Mouse (Mus musculus) urinary bladder, postnatal 25 days (tissue): ENCODE results near the gene Gm42715.
"Not testable (repeated sequence)": the region's sequence is repeated elsewhere in the genome, so short reads cannot be mapped to it uniquely, and the experiment has no call there.

Experiments
- DNase-seq: peaks from one replicate; pipeline ENCODE4 v3.0.0; 2022; ENCODE audit warnings: low spot score

Gm42715 gene

GRCm38 (mm10) chr7:127519284-127519683, at the start of gene Gm42715:
Gene Gm42715 (plus strand): TSS chr7:127519584.
- DNase-seq: no peak

DNA sequence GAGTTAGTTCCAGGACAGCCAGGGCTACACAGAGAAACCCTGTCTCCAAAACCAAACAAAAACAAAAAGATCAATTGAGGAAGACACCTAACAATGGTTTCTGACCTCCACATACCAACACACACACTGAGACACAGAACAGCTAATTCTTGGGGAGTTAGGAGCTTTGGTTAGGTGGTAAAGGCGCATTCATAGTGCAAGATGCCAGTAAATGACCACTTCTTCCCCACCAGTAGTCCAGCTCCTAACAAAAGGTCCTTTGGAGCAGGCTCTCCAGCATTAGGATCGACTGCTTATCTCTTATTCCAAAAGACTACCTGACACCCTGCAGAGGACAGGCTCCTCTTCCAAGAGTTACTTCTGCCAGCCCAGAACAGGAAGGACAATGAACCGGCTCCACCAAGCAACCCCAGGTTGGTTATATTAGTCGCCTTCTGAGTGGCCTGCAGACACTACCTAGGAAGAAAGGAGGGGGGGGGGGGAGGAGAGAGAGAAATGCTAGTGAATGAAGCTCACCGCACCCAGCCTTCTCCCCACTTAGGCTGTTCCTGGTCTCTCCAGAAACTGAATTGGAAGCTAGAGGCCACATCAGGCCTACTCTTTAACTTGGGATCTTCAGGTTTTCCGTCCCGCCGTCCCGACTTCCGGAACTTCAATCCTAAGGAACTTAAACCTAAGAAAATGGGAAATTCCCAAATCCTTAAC, 49.2 kb upstream of the Gm42715 start:
- DNase-seq: no peak

DNA sequence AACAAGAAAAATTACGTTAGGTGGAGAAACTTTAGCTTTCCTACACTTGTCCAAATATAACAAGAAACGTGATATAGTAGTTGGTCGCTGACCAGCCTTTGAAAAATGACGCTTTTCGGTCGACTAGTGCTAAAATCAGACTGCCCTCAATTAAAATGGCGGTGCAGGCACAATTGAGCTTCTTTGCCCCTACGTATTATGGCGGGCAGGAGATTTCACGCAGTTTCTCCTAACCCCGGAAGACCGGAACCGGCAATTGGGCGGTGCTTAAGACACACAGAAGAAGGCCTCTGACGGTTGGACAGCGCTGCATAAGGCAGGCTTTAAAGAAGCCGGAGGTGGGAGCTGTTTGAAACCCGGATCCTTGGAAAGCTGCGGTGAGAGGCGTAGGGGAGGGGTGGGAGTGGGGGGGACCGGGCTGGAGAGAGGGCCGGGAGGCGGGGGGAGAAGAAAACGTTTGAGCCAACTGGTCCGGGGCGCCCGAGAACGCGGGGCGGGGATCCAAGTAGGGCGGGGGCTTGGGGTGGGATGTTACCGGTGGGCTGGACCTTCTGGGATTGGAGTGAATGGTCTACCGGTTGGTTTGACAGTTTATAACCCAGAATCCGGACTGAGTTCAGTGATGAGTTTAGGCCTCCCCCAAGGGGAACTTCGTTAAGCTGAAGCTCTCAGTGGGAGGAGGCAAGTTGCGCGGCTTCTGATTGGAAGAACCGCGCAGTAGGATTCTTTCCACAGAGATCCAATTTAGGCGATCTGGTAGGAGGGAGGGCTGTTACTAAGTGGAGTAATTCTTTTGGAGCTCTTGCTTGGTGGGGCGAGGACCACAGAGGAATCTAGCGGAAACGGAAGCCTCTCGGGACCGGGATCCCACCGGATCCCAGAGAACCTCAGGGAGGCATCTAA, 48.4 kb upstream of the Gm42715 start:
- peak; percentile 70 for DNase-seq

DNA sequence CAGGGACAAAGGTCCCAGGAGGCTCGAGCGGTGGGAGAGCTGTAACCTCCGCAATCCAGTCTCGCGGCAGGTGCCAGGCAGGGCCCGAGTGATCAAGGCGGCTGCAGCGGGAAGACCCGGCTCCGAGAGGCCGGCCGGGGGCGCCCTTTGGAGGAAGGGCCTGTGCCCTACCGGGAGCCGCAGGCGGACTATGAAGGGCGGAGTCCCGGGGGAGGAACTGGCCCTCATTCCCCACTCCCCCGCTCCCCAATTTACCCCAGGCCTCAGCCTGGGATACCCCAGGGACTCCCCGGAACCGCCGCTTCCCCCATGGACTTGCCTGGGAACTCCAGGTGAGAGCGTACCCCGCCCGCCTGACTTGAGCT, 47.8 kb upstream of the Gm42715 start:
- peak; percentile 50 for DNase-seq

GRCm38 (mm10) chr7:127472060-127472459, 47.3 kb upstream of the Gm42715 start:
- no peak for DNase-seq

DNA sequence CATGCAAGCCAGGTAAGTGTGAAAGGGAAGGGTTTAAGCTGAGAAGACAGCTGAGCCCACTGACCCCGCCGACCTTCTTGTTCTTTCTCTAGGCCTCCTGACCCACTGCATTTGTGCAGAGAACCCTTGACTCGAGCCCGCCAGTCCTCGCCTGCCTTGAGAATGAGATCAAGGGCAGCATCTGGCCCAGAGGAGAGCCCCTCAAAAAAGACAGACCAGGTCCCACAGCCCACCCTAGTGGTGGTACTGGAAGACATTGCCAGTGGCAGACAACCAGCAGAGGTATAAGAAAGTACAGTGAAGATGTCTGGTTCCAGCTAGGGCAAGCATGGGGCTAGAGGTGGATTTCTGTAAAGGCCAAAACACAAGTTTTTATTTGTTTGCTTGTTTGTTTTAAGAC, 45.7 kb upstream of the Gm42715 start:
- no peak for DNase-seq

GRCm38 (mm10) chr7:127474378-127475070, 44.9 kb upstream of the Gm42715 start:
- DNase-seq: no peak

DNA sequence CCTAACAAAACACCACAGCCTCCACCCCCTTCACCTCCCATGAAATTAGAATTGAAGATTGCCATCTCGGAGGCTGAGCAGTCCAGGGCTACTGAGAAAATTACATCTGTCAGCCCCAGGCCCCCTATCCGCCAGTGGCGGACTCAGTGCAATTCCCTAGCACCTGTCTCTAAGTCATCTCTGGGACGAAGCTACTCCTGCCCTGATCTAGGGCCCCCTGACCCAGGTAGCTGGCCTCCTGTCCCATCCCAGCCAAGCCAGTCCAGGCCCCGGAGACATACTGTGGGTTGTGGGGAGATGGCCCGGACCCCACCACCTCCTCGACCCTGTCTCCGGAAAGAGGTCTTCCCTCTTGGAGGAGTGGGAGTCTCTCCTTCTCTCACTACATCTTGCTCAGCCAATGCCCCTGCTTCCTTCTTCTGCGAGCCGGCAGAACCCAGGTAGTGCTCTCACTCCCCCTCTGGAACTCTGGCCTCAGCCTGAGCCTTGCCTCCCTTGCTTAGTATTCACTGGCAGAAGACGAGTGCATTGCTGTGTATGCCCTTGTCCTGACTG, 44.1 kb upstream of the Gm42715 start:
- no peak for DNase-seq

- no peak for DNase-seq
Measured at GRCm38 (mm10) chr7:127476336-127476735, 43.0 kb upstream of the Gm42715 start.

DNA sequence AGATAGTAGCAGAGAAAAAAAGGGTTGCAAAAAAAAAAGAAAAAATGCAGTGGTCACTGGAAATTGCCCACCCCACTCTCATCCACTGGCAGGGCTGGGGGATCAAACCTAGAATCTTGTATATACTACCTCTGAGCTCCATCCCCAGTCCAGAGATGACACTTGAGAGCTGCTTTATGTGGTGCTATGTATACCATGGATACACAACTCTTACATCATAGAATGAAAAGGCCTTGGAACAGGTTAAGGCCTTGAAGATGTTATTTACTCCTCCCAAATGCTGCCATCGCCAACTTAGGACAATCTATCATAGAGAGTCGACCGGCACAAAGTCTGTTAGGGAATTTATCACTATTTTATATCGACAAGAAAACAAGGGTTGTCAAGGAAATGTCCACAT, 42.5 kb upstream of the Gm42715 start:
- DNase-seq: no peak

DNA sequence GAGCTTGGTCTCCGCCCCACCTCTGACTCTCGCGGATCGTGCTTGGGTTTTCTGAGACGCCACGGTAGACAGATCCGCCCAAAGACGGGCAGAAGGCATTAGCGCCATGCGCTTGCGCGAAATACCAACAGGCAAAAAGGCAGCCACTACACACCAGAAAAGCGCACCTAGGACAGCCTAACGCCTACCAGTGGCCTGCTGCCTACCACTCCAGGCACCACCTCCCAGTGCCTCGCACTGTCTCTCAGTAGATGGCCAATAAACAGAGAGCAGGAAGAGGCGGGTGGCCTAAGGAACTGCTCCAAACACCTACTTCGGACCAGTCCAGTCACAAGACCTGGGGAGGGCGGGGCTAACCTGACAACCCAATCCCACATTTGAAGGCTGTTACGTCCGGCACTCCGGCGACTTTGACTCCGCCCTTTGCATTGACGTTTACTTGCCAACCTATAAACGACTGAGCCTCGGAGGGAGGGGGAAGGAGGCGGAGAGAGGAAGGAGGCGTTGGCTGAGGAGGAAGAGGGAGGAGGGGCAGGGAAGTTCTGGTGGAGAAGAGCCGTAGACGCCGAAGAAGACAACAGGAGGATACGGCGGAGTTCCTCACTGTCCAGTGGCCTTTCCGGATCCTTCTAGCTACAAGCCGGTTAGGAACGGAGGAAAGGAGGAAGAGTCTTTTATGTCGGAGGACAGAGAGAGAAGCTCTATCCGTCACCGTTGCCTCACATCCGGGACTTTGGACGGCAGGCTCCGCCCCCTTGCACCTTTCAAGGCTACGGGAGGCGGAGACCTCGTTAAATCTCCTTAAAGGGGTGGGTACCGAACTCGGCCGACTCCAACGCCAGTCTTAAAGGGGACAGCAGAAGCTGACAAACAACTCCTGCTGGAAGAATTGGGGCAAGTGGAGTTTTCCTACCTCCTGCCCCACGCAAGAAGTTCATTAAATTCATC, 41.4 kb upstream of the Gm42715 start:
- DNase-seq: peak; percentile 95

- DNase-seq: peak; percentile 92
Measured at GRCm38 (mm10) chr7:127478635-127479317, 40.6 kb upstream of the Gm42715 start, which contains the start of gene Fbrs. Gene Fbrs (plus strand): TSS chr7:127479199.

GRCm38 (mm10) chr7:127479318-127480225, 39.8 kb upstream of the Gm42715 start:
- peak; percentile 44 for DNase-seq

GRCm38 (mm10) chr7:127480321-127480720, 39.1 kb upstream of the Gm42715 start:
- no peak for DNase-seq

- no peak for DNase-seq
Measured at GRCm38 (mm10) chr7:127485416-127485815, 34.0 kb upstream of the Gm42715 start.

GRCm38 (mm10) chr7:127488364-127488763, 31.0 kb upstream of the Gm42715 start:
- not testable (repeated sequence) for DNase-seq

DNA sequence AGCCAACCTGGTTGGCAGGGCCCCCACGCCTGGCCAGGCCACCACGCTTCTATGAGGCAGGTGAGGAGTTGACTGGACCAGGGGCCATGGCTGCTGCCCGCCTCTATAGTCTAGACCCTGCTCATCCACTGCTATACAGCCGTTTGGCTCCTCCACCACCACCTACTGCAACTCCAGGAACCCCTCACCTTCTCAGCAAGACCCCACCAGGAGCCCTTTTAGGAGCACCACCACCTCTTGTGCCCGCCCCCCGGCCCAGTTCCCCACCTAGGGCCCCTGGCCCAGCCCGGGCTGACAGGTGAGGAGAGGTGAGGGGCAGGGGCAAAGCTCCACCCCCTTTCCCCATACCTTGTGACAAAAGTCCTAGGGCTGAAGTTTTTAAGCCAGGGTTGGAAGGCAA, 29.4 kb upstream of the Gm42715 start:
- DNase-seq: no peak

DNA sequence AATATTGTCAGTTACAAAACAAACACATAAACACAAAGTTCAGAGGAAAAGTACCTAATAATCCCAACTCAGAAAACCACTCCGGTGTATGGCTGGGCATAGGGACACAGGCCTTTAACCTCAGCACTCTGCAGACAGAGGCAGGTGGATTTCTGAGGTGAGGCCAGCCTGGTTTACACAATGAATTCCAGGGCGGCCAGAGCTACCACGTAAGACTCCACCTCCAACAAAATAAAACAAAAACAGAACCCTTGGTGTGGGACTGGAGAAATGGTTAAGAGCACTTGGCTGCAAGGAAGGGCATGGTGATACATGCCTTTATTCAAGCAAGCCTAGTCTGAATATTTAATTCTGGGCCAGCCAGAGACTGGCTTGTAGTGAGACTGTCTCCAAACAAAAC, 27.5 kb upstream of the Gm42715 start:
- no peak for DNase-seq

DNA sequence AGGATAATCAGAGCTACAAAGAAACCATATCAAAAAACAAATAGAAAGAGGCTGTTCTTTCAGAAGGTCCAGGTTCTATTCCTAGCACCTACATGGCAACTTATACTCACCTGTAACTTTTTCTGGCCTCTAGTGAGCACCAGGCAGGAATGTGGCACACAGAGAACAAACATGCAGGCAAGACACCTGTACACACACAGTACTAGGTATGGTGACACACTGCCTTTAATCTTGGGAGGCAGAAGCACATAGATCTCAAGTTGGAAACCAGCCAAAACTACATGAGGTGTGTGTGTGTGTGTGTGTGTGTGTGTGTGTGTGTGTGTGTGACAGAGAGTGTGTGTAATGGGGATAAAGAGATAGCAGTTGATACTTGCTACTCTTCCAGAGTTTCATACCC, 24.7 kb upstream of the Gm42715 start:
- DNase-seq: no peak

- no peak for DNase-seq
Measured at GRCm38 (mm10) chr7:127497382-127497781, 22.0 kb upstream of the Gm42715 start.
